Mouse (Mus musculus): ENCODE measurements around the gene Elp6. TPM values are rescaled to one million over a fixed set of nuclear protein-coding genes. Genes with fewer than 3 reads are reported as not detected.

Gene Elp6
- polyA plus RNA-seq, 1 experiment from 2014 or later: 37.5 TPM

DNA sequence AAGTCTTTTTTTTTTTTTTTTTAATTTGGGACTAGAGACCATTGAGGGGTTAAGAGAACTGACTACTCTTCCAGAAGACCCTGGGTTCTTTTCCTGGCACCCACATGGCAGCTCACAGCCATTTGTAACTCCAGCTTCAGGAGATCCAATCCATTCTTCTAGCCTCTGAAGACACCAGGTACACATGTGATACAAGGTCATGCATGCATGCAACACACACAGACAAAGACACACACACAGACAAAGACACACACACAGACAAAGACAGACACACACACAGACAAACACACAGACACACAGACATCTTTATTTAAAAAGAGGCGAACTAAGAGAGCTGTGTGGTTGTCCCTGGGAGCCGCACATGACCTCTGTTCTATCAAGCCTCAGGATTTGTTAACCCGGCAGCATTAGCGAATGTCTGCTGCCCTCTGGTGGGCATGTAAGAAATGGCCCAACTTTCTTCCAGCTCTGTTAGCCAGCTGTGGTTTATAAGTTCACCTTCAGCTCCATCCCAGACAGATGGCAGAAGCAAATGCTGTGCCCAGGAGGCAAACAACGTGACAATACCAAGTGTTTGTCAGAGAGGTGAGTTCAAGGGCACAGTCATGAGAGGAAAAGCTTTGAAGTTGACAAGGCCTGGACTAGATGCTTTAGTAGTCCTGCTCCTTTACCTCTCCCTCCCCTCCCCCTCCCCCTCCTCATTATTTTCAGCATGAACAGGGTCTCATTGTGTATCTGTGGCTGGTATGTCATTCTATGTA is 7.9 kb upstream of the Elp6 start:
- H3K4me1 ChIP-seq (replicated peaks; ENCODE audit: control insufficient read depth, insufficient read depth, low read length): peaks cover 4% of the 10 kb centered on the region; the same call in 1 of the 2 replicates
- H3K9me3 ChIP-seq (ENCODE audit: control insufficient read depth, low read length): no peaks in the 10 kb centered on the region
- H3K4me3 ChIP-seq (ENCODE audit: low read depth, low read length): no peak overlapping the region
- no peaks in the 10 kb centered on the region for H3K36me3 ChIP-seq (ENCODE audit: control insufficient read depth, insufficient read depth, low read length)
- peak; percentile 68 for ATAC-seq (replicated peaks; ENCODE audit: low FRiP score)
- no peak overlapping the region for H3K27ac ChIP-seq (ENCODE audit: low read depth, low read length)
- H3K4me2 ChIP-seq (ENCODE audit: low read depth, low read length, severe bottlenecking): no peak overlapping the region
- H3K27me3 ChIP-seq (ENCODE audit: control insufficient read depth, insufficient read depth, low read length): no peaks in the 10 kb centered on the region
- 6% methylated on average over 5 of the region's 5 CpGs for whole genome bisulfite sequencing
- no peak overlapping the region for H3K9ac ChIP-seq (ENCODE audit: low read length)
- peak; percentile 91 for DNase-seq (ENCODE audit: low spot score)

DNA sequence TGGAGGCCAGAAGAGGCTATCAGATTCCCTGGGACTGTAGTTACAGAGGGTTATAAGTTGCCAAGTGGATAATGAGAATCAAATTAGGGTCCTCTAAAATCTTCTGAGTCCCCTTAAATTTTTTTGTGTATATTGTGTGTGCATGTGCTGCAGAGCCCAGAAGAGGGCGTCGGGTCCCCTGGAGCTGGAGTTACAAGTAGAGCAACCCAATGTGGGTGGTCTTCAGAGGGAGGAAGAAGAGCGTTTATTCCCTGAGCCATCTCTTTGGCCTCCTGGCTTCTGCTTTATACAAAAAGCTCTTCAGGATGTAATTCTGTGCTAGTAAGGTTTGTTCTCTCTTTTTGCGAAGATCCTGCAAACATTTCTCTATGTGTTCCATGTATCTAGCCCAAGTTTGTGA is 457 bp upstream of the Elp6 start:
- no peaks in the 10 kb centered on the region for H3K36me3 ChIP-seq (ENCODE audit: control insufficient read depth, insufficient read depth, low read length)
- H3K4me2 ChIP-seq (ENCODE audit: low read depth, low read length, severe bottlenecking): peak overlapping the region; percentile 70
- 6% methylated on average over 4 of the region's 4 CpGs for WGBS
- no peaks in the 10 kb centered on the region; the same call in 1 of the 2 replicates for H3K4me1 ChIP-seq (replicated peaks; ENCODE audit: control insufficient read depth, insufficient read depth, low read length)
- peak; percentile 51 for ATAC-seq (replicated peaks; ENCODE audit: low FRiP score)
- DNase-seq (ENCODE audit: low spot score): peak; percentile 71
- H3K9me3 ChIP-seq (ENCODE audit: control insufficient read depth, low read length): no peaks in the 10 kb centered on the region
- H3K4me3 ChIP-seq (ENCODE audit: low read depth, low read length): peak overlapping the region; percentile 53
- no peaks in the 10 kb centered on the region for H3K27me3 ChIP-seq (ENCODE audit: control insufficient read depth, insufficient read depth, low read length)
- H3K27ac ChIP-seq (ENCODE audit: low read depth, low read length): peak overlapping the region; percentile 89
- peak overlapping the region; percentile 56 for H3K9ac ChIP-seq (ENCODE audit: low read length)

DNA sequence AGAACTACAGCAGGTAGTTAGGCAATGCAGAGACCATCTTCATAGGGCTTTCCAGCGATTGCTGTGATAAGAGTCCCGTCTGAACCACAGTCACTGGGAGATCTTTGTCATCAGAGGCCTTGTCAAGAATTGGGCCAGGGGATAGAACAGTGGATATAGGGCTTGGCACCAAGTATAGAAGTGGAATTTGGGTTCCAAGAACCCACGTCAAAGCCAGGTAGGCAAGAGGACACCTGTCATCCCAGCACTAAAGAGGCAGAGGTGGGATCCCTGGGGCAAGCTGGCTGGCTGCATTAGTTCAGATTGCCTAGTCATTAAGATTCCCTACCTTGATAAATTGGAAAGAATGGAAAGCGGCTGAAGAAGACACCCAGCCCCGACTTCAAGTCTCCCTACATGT is 1.4 kb downstream of the Elp6 start:
- Histone ChIP-seq H3K36me3 (ENCODE audit: control insufficient read depth, insufficient read depth, low read length) (no peaks in the 10 kb centered on the region), H3K27ac (ENCODE audit: low read depth, low read length) (no peak overlapping the region), H3K4me2 (ENCODE audit: low read depth, low read length, severe bottlenecking) (no peak overlapping the region), H3K4me3 (ENCODE audit: low read depth, low read length) (no peak overlapping the region), H3K9ac (ENCODE audit: low read length) (no peak overlapping the region), H3K9me3 (ENCODE audit: control insufficient read depth, low read length) (no peaks in the 10 kb centered on the region), H3K4me1 (replicated peaks; ENCODE audit: control insufficient read depth, insufficient read depth, low read length) (no peaks in the 10 kb centered on the region; the same call in 1 of the 2 replicates), H3K27me3 (ENCODE audit: control insufficient read depth, insufficient read depth, low read length) (no peaks in the 10 kb centered on the region)
- DNase-seq (ENCODE audit: low spot score): no peak
- WGBS: 91% methylated on average over 5 of the region's 5 CpGs
- no peak for ATAC-seq (replicated peaks; ENCODE audit: low FRiP score)

DNA sequence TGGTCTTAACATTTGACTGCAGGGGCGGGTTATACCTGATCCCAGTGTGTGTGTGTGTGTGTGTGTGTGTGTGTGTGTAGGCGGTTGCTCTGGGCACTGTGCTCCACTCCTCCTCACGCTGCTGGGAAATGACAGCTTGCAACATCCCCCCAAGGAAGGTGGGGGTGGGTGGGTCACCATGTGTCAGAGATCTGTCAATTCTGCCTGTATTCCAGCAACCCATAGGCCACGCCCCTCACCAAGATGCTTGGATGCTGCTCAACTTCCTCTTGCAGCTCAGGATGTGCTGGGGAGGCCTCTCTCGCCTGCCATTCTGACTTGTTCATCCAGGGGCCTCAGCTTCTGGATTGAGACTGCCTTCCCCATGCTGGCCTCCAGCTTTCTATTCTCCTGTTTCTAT is 9.7 kb downstream of the Elp6 start:
- H3K27me3 ChIP-seq (ENCODE audit: control insufficient read depth, insufficient read depth, low read length): no peaks in the 10 kb centered on the region
- H3K9me3 ChIP-seq (ENCODE audit: control insufficient read depth, low read length): no peaks in the 10 kb centered on the region
- DNase-seq (ENCODE audit: low spot score): no peak
- H3K9ac ChIP-seq (ENCODE audit: low read length): no peak overlapping the region
- H3K4me2 ChIP-seq (ENCODE audit: low read depth, low read length, severe bottlenecking): no peak overlapping the region
- no peak overlapping the region for H3K27ac ChIP-seq (ENCODE audit: low read depth, low read length)
- ATAC-seq (replicated peaks; ENCODE audit: low FRiP score): no peak
- no peak overlapping the region for H3K4me3 ChIP-seq (ENCODE audit: low read depth, low read length)
- H3K36me3 ChIP-seq (ENCODE audit: control insufficient read depth, insufficient read depth, low read length): no peaks in the 10 kb centered on the region; the same call in 1 of the 2 replicates
- 87% methylated on average over 5 of the region's 5 CpGs for WGBS
- H3K4me1 ChIP-seq (replicated peaks; ENCODE audit: control insufficient read depth, insufficient read depth, low read length): no peaks in the 10 kb centered on the region

DNA sequence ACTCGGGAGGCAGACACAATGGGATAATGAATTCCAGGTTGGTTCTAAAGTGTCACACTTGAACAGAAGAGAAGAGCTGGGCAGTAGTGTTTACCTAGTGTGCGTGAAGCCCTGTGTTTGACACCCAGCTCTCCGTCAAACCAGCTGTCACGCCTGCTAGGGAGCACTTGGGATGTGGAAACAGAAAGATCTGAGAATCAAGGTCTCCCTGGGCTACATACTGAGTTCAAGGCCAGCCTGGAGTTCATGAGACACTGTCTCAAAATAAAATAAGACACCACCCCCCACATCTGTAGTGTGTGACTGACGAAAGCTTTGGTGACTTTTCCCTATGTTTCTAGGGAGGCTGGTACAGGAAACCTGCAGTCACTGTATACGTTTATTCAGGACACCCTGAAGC is 10.4 kb downstream of the Elp6 start:
- no peak for DNase-seq (ENCODE audit: low spot score)
- H3K4me2 ChIP-seq (ENCODE audit: low read depth, low read length, severe bottlenecking): no peak overlapping the region
- H3K9ac ChIP-seq (ENCODE audit: low read length): no peak overlapping the region
- no peak overlapping the region for H3K27ac ChIP-seq (ENCODE audit: low read depth, low read length)
- 92% methylated on average over 6 of the region's 6 CpGs for WGBS
- H3K4me1 ChIP-seq (replicated peaks; ENCODE audit: control insufficient read depth, insufficient read depth, low read length): no peaks in the 10 kb centered on the region
- ATAC-seq (replicated peaks; ENCODE audit: low FRiP score): no peak
- H3K4me3 ChIP-seq (ENCODE audit: low read depth, low read length): no peak overlapping the region
- no peaks in the 10 kb centered on the region for H3K27me3 ChIP-seq (ENCODE audit: control insufficient read depth, insufficient read depth, low read length)
- H3K9me3 ChIP-seq (ENCODE audit: control insufficient read depth, low read length): no peaks in the 10 kb centered on the region
- no peaks in the 10 kb centered on the region; the same call in 1 of the 2 replicates for H3K36me3 ChIP-seq (ENCODE audit: control insufficient read depth, insufficient read depth, low read length)

DNA sequence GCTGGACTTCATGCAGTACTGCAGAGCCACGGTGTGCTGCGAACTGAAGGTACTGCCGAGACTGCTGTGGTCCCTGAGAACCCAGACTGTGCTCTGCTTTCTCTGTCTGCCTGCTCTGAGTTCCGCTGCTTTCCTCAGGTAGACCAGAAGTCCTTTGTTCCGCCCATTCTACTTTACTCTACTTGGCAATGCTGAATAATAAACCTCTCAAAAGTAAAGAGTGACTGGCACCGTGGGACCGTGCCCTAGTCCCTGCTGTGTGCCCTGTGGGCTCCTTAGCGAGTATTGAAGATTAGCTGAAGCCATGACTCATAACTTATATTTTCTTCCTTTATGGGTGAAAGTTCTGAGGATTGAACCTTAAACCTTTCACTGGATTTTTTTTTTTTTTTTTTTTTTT is 10.9 kb downstream of the Elp6 start:
- Histone ChIP-seq H3K27ac (ENCODE audit: low read depth, low read length) (no peak overlapping the region), H3K27me3 (ENCODE audit: control insufficient read depth, insufficient read depth, low read length) (no peaks in the 10 kb centered on the region), H3K9ac (ENCODE audit: low read length) (no peak overlapping the region), H3K9me3 (ENCODE audit: control insufficient read depth, low read length) (no peaks in the 10 kb centered on the region), H3K36me3 (ENCODE audit: control insufficient read depth, insufficient read depth, low read length) (peaks cover 1% of the 10 kb centered on the region; the same call in 1 of the 2 replicates), H3K4me1 (replicated peaks; ENCODE audit: control insufficient read depth, insufficient read depth, low read length) (no peaks in the 10 kb centered on the region), H3K4me2 (ENCODE audit: low read depth, low read length, severe bottlenecking) (no peak overlapping the region), H3K4me3 (ENCODE audit: low read depth, low read length) (no peak overlapping the region)
- DNase-seq (ENCODE audit: low spot score) (no peak), ATAC-seq (replicated peaks; ENCODE audit: low FRiP score) (no peak)
- 98% methylated on average over 8 of the region's 8 CpGs for WGBS

DNA sequence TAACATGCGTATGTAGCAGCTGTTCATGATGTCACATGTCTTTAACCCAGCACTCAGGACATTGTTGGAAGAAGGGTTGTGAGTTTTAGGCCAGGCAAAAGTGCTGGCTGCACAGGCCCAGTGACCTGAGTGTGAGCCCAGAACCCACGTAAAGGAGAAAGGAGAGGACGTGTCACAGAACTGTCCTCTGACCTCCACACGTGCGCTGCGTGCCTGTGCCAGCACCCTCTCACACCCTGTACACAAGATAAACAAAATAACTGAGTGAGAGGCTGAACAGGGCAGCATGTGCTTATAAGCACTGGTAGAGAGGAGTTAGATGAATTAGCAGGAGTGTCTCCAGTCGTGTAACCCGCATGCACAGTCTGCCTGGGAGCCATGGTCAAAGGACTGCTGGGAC is 11.5 kb downstream of the Elp6 start:
- DNase-seq (ENCODE audit: low spot score) (no peak), ATAC-seq (replicated peaks; ENCODE audit: low FRiP score) (no peak)
- Histone ChIP-seq H3K4me3 (ENCODE audit: low read depth, low read length) (no peak overlapping the region), H3K27me3 (ENCODE audit: control insufficient read depth, insufficient read depth, low read length) (no peaks in the 10 kb centered on the region), H3K27ac (ENCODE audit: low read depth, low read length) (no peak overlapping the region), H3K36me3 (ENCODE audit: control insufficient read depth, insufficient read depth, low read length) (peaks cover 4% of the 10 kb centered on the region; the same call in 1 of the 2 replicates), H3K9me3 (ENCODE audit: control insufficient read depth, low read length) (no peaks in the 10 kb centered on the region), H3K9ac (ENCODE audit: low read length) (no peak overlapping the region), H3K4me1 (replicated peaks; ENCODE audit: control insufficient read depth, insufficient read depth, low read length) (no peaks in the 10 kb centered on the region), H3K4me2 (ENCODE audit: low read depth, low read length, severe bottlenecking) (no peak overlapping the region)
- WGBS: 91% methylated on average over 8 of the region's 8 CpGs

DNA sequence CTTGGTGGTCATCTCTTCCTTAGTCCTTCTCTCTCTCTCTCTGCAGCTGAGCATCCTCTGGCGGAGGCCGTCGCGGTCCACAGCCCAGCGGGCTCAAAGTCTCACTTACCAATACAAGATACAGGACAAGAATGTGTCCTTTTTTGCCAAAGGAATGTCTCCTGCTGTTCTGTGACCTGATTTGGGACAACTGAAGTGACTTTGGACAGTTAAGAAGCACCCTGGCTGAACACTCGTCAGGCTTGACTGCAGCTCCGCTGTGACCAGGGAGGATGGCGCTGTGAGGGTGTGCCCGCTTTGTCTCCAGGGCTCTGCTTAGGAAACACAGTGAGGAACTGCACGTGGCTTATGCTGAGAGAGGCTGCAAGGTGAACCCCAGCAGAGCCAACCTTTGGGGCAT is 15.8 kb downstream of the Elp6 start:
- no peaks in the 10 kb centered on the region for H3K9me3 ChIP-seq (ENCODE audit: control insufficient read depth, low read length)
- DNase-seq (ENCODE audit: low spot score) (no peak), ATAC-seq (replicated peaks; ENCODE audit: low FRiP score) (no peak)
- H3K27ac ChIP-seq (ENCODE audit: low read depth, low read length): no peak overlapping the region
- no peak overlapping the region for H3K4me3 ChIP-seq (ENCODE audit: low read depth, low read length)
- H3K4me1 ChIP-seq (replicated peaks; ENCODE audit: control insufficient read depth, insufficient read depth, low read length): no peaks in the 10 kb centered on the region
- 88% methylated on average over 10 of the region's 10 CpGs for WGBS
- H3K27me3 ChIP-seq (ENCODE audit: control insufficient read depth, insufficient read depth, low read length): no peaks in the 10 kb centered on the region
- H3K4me2 ChIP-seq (ENCODE audit: low read depth, low read length, severe bottlenecking): no peak overlapping the region
- H3K9ac ChIP-seq (ENCODE audit: low read length): no peak overlapping the region
- H3K36me3 ChIP-seq (ENCODE audit: control insufficient read depth, insufficient read depth, low read length): peaks cover 4% of the 10 kb centered on the region; the same call in 1 of the 2 replicates

DNA sequence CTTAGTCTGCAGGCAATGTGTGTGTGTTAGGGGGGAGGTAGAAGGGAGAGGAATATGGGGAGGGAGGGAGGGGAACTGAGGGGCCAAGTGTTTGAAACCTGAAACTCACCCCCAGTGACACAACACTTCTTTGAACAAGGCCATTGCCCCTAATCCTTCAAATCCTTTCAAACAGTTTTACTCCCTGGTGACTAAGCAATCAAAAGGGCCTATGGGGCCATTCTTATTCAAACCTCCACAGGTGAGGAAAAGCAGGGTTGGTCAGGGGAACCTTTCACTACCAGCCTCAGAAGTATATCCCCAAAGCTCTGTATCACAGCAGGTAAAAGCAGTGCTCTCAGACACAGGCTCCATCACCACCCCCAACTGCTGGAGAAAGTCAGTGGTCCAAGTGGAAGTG is 18.0 kb downstream of the Elp6 start:
- no peaks in the 10 kb centered on the region for H3K27me3 ChIP-seq (ENCODE audit: control insufficient read depth, insufficient read depth, low read length)
- H3K27ac ChIP-seq (ENCODE audit: low read depth, low read length): no peak overlapping the region
- H3K4me2 ChIP-seq (ENCODE audit: low read depth, low read length, severe bottlenecking): no peak overlapping the region
- no peak overlapping the region for H3K9ac ChIP-seq (ENCODE audit: low read length)
- H3K4me1 ChIP-seq (replicated peaks; ENCODE audit: control insufficient read depth, insufficient read depth, low read length): no peaks in the 10 kb centered on the region
- ATAC-seq (replicated peaks; ENCODE audit: low FRiP score) (no peak), DNase-seq (ENCODE audit: low spot score) (no peak)
- no peak overlapping the region for H3K4me3 ChIP-seq (ENCODE audit: low read depth, low read length)
- no peaks in the 10 kb centered on the region for H3K9me3 ChIP-seq (ENCODE audit: control insufficient read depth, low read length)
- H3K36me3 ChIP-seq (ENCODE audit: control insufficient read depth, insufficient read depth, low read length): peaks cover 4% of the 10 kb centered on the region; the same call in 1 of the 2 replicates
